Comparison of ENCODE assay signal across 12 mouse cellular contexts in genomic region chr13:16529036-16529435, GRCm38 (mm10).
"Had no signal": no experiment of that assay in that cellular context is flagged by ENCODE, and none has a peak within 500 bp of the region (broad histone marks: within the 10 kb centered on the region; RNA-seq: fewer than 3 reads in every experiment).

No protein-coding gene starts in this region.

- DNase-seq: kidney, adult 2 months; kidney, postnatal 25 days; liver, embryonic 13.5 days; lung, adult 2 months; lung, postnatal 14 days; lung, postnatal 4 days; midbrain, embryonic 14.5 days; right cerebral cortex, postnatal 25 days; spleen, adult 18-20 months; thymus, adult 18-20 months; thymus, postnatal 36 days had no signal

- ATAC-seq: intestine, postnatal 0 days had no signal
